Mouse (Mus musculus) hindbrain, embryonic 15.5 days (tissue): ENCODE data around the gene Btd. TPM values are rescaled to one million over a fixed set of nuclear protein-coding genes. Genes with fewer than 3 reads are reported as not detected.

Experiments used
- ATAC-seq: fragments of 200-750 bp; cut with Nextera tagmentation; 2 replicates; pipeline ENCODE4 v1.8.0; 2017; ENCODE audit warnings: low read depth, moderate number of reproducible peaks, moderate TSS enrichment; ENCODE audit not compliant: low FRiP score
- H3K27ac ChIP-seq: fragments of 300-500 bp; sonication (generic); replicated peaks from 2 replicates; pipeline ENCODE4 v1.5.1; 2015; ENCODE audit warnings: mild to moderate bottlenecking, inconsistent platforms
- H3K27me3 ChIP-seq: fragments of 300-500 bp; sonication (generic); 2 replicates; pipeline ENCODE4 v1.6.1; 2015; ENCODE audit warnings: control low read depth, inconsistent platforms
- H3K36me3 ChIP-seq: fragments of 300-500 bp; sonication (generic); 2 replicates; pipeline ENCODE4 v1.6.1; 2015; ENCODE audit warnings: control low read depth, inconsistent platforms
- H3K4me1 ChIP-seq: fragments of 300-500 bp; sonication (generic); replicated peaks from 2 replicates; pipeline ENCODE4 v1.6.1; 2015; ENCODE audit warnings: control low read depth, inconsistent platforms
- H3K4me2 ChIP-seq: fragments of 300-500 bp; sonication (generic); 2 replicates; pipeline ENCODE4 v1.6.1; 2015; ENCODE audit warnings: moderate library complexity, mild to moderate bottlenecking, inconsistent platforms
- H3K4me3 ChIP-seq: fragments of 300-500 bp; sonication (generic); 2 replicates; pipeline ENCODE4 v1.5.1; 2015; ENCODE audit warnings: mild to moderate bottlenecking, inconsistent platforms
- H3K9ac ChIP-seq: fragments of 300-500 bp; sonication (generic); 2 replicates; pipeline ENCODE4 v1.6.1; 2015; ENCODE audit warnings: inconsistent platforms
- H3K9me3 ChIP-seq: fragments of 300-500 bp; sonication (generic); 2 replicates; pipeline ENCODE4 v1.6.1; 2016; ENCODE audit warnings: control low read depth, inconsistent platforms
- WGBS: fragments of 180-500 bp; shearing (Covaris S2); methylation state at CpG from one replicate; pipeline ENCODE4 v1.1.7; 2015; 5-methylcytosine and 5-hydroxymethylcytosine counted together
- polyA plus RNA-seq: library from polyadenylated mRNA; unstranded; fragments of >200 nt; fragmentation: Nextera tagmentation; extraction: Ambion mirVana; gene quantifications from 2 replicates; pipeline ENCODE4 v1.2.1, GENCODE M21; 2015

Btd gene
- polyA plus RNA-seq, 1 experiment from 2014 or later = 19.1 TPM

- Histone ChIP-seq H3K27ac (no peak overlapping the region), H3K9ac (no peak overlapping the region), H3K4me3 (no peak overlapping the region), H3K4me2 (no peak overlapping the region), H3K27me3 (no peaks in the 10 kb centered on the region), H3K36me3 (peaks cover 28% of the 10 kb centered on the region), H3K9me3 (no peaks in the 10 kb centered on the region), H3K4me1 (no peaks in the 10 kb centered on the region)
- ATAC-seq = no peak
- WGBS = 92% methylated on average over 9 of the region's 9 CpGs
Observed at GRCm38 (mm10) chr14:31696206-31696984, 55.6 kb downstream of the Btd start.

GRCm38 (mm10) chr14:31696985-31697303 lies 56.1 kb downstream of the Btd start:
- no peak overlapping the region for H3K4me2 ChIP-seq
- 90% methylated on average over 3 of the region's 3 CpGs for WGBS
- H3K9me3 ChIP-seq = no peaks in the 10 kb centered on the region
- no peaks in the 10 kb centered on the region for H3K4me1 ChIP-seq
- ATAC-seq = no peak
- no peak overlapping the region for H3K4me3 ChIP-seq
- H3K9ac ChIP-seq = no peak overlapping the region
- H3K27me3 ChIP-seq = no peaks in the 10 kb centered on the region
- H3K36me3 ChIP-seq = peaks cover 32% of the 10 kb centered on the region
- no peak overlapping the region for H3K27ac ChIP-seq

DNA sequence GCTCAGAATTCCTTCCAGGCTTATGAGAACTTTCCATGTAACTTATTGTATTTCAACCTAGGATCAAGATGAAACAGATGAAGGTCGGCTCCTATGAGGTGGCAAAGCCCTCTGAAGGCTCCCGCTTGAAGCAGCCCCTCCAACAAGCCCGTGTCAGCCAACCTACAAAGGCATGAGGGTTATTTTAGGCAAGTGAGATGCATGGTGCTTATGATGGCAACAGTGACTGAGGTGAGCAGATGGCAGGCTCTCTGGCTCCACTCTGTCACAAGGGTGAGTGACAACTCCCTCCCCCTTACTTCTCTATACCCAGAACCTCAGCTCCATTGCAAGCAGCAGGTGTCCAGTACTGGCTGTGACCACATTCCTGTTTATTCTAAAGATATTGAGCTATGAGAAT lies 56.5 kb downstream of the Btd start:
- H3K27ac ChIP-seq = no peak overlapping the region

DNA sequence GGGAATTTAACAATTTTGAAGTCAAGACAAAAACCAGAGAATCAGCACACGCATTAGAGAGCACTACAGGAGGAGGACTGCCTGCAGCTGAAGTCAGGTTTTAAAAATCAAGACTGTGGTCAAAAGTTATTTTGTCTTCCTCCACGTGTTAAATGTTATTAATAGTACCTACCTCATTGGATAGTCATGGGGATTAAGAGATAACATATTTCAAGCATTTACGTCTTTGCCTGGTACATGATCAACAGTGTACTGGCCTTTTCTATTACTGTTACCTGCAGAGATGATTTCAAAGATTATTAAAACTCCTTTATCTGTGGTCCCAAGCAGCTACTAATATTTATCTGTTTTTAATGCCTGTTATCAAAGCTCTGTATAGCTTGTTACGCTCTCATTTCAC lies 56.9 kb downstream of the Btd start:
- 96% methylated on average over 4 of the region's 4 CpGs for WGBS
- Histone ChIP-seq H3K4me2 (no peak overlapping the region), H3K9me3 (no peaks in the 10 kb centered on the region), H3K36me3 (peaks cover 40% of the 10 kb centered on the region), H3K27ac (no peak overlapping the region), H3K27me3 (no peaks in the 10 kb centered on the region), H3K9ac (no peak overlapping the region), H3K4me1 (no peaks in the 10 kb centered on the region), H3K4me3 (no peak overlapping the region)
- ATAC-seq = no peak

More for the DNA sequence above, 56.5 kb downstream of the Btd start:
- Histone ChIP-seq H3K9ac (no peak overlapping the region), H3K4me3 (no peak overlapping the region), H3K36me3 (peaks cover 36% of the 10 kb centered on the region), H3K9me3 (no peaks in the 10 kb centered on the region), H3K4me1 (no peaks in the 10 kb centered on the region), H3K4me2 (no peak overlapping the region), H3K27me3 (no peaks in the 10 kb centered on the region)
- 88% methylated on average over 3 of the region's 3 CpGs for WGBS
- ATAC-seq = no peak

GRCm38 (mm10) chr14:31700376-31700775 lies 59.5 kb downstream of the Btd start:
- WGBS = 92% methylated on average over 2 of the region's 2 CpGs
- Histone ChIP-seq H3K27ac (no peak overlapping the region), H3K27me3 (no peaks in the 10 kb centered on the region), H3K4me3 (no peak overlapping the region), H3K36me3 (peaks cover 62% of the 10 kb centered on the region), H3K9me3 (no peaks in the 10 kb centered on the region), H3K4me2 (no peak overlapping the region), H3K4me1 (no peaks in the 10 kb centered on the region), H3K9ac (no peak overlapping the region)
- no peak for ATAC-seq

- Histone ChIP-seq H3K4me1 (no peaks in the 10 kb centered on the region), H3K36me3 (peaks cover 46% of the 10 kb centered on the region), H3K4me3 (no peak overlapping the region), H3K9me3 (no peaks in the 10 kb centered on the region), H3K9ac (no peak overlapping the region), H3K27ac (no peak overlapping the region), H3K27me3 (no peaks in the 10 kb centered on the region), H3K4me2 (no peak overlapping the region)
- WGBS = 88% methylated on average over 1 of the region's 1 CpGs
- ATAC-seq = no peak
Observed at GRCm38 (mm10) chr14:31709343-31709742, 68.5 kb downstream of the Btd start.

DNA sequence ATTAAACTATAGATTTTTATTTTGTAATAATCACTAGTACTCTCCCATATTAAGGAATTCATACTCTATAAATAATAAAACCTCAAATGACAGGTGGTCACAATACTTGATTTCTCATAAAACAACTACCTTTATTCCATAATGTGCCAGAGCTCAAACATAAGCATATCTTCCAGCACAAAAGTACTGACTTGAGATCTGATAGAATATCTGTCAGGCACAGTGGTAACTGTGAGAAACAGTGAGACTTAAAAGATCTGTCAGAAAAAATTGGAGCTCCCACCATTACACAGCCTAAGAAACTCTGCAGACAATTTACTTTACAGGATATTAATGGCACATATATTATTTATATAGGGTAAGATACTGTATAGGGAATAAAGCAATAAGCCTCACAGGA lies 74.8 kb downstream of the Btd start:
- no peak overlapping the region for H3K4me3 ChIP-seq
- no peak overlapping the region for H3K9ac ChIP-seq
- no peak overlapping the region for H3K27ac ChIP-seq
- H3K4me1 ChIP-seq = no peaks in the 10 kb centered on the region
- no peaks in the 10 kb centered on the region for H3K9me3 ChIP-seq
- H3K4me2 ChIP-seq = no peak overlapping the region
- peaks cover 62% of the 10 kb centered on the region for H3K36me3 ChIP-seq
- ATAC-seq = no peak
- H3K27me3 ChIP-seq = no peaks in the 10 kb centered on the region

DNA sequence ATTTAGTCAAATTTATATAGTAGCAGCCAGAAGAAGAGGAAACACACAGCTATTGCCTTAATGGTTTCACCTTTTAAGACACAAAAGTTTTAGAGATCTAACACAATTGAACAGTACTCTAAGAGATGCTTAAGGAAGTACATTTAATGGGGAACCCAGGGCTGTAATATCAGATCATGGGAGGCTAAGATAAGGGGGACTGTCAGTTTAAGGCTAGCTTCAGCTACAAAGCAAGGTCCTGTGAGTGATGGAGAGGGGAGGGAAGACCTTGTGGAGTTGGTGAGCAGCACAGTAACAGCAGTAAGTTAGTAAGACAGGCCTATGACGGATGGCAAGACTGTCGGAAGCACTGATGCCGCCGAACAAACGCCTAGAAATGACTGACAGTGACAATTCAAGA lies 76.5 kb downstream of the Btd start:
- no peak for ATAC-seq

More for the DNA sequence above, 76.5 kb downstream of the Btd start:
- Histone ChIP-seq H3K27me3 (no peaks in the 10 kb centered on the region), H3K4me3 (no peak overlapping the region), H3K9ac (no peak overlapping the region), H3K4me2 (no peak overlapping the region), H3K36me3 (peaks cover 64% of the 10 kb centered on the region), H3K9me3 (no peaks in the 10 kb centered on the region), H3K4me1 (no peaks in the 10 kb centered on the region), H3K27ac (no peak overlapping the region)
- 94% methylated on average over 5 of the region's 5 CpGs for WGBS

Other genes with a start within 250 kb of the Btd start
- gene Sh3bp5, start 204.9 kb upstream of the Btd start, polyA plus RNA-seq = 131 and 144 TPM in 2 replicates
- gene Eaf1, start 146.6 kb upstream of the Btd start, polyA plus RNA-seq = 8.1 and 9.8 TPM in 2 replicates
- 37.9 and 43.9 TPM in 2 replicates for gene Mettl6, start 146.0 kb upstream of the Btd start, polyA plus RNA-seq
- gene Colq, start 49.7 kb upstream of the Btd start, polyA plus RNA-seq = 0.33 and 0.49 TPM in 2 replicates
- gene Gm49387, start 150 bp upstream of the Btd start, polyA plus RNA-seq = 0.90 TPM in 1 of 2 replicates, not detected in the other
- gene Hacl1, start 258 bp downstream of the Btd start, polyA plus RNA-seq = 7.1 and 11.0 TPM in 2 replicates
- gene Ankrd28, start 189.6 kb downstream of the Btd start, polyA plus RNA-seq = 9.6 and 11.0 TPM in 2 replicates